Mouse (Mus musculus): ENCODE measurements around the gene Ctnna2. TPM values are rescaled to one million over a fixed set of nuclear protein-coding genes. Genes with fewer than 3 reads are reported as not detected.

The Ctnna2 gene
- total RNA-seq, 2 experiments from 2014 or later: 95.8 to 97.9 TPM

GRCm38 (mm10) chr6:77457919-77458318 lies 521.6 kb downstream of the Ctnna2 start:
- DNase-seq (ENCODE audit: extremely low spot score in 1 of 2, low spot score in 1 of 2): no peak

- no peak for DNase-seq (ENCODE audit: extremely low spot score in 1 of 2, low spot score in 1 of 2)
Observed at GRCm38 (mm10) chr6:77446861-77447260, 532.6 kb downstream of the Ctnna2 start.

- no peak for DNase-seq (ENCODE audit: extremely low spot score in 1 of 2, low spot score in 1 of 2)
Observed at GRCm38 (mm10) chr6:77443906-77444305, 535.6 kb downstream of the Ctnna2 start.

- no peak for DNase-seq (ENCODE audit: extremely low spot score in 1 of 2, low spot score in 1 of 2)
Observed at GRCm38 (mm10) chr6:77441051-77441450, 538.4 kb downstream of the Ctnna2 start.

- no peak for DNase-seq (ENCODE audit: extremely low spot score in 1 of 2, low spot score in 1 of 2)
Observed at GRCm38 (mm10) chr6:77430381-77430780, 549.1 kb downstream of the Ctnna2 start.

- DNase-seq (ENCODE audit: extremely low spot score in 1 of 2, low spot score in 1 of 2): peak in 1 of 2 experiments; percentile 36
Observed at GRCm38 (mm10) chr6:77425746-77426145, 553.8 kb downstream of the Ctnna2 start.

- no peak for DNase-seq (ENCODE audit: extremely low spot score in 1 of 2, low spot score in 1 of 2)
Observed at GRCm38 (mm10) chr6:77424826-77425225, 554.7 kb downstream of the Ctnna2 start.

- no peak for DNase-seq (ENCODE audit: extremely low spot score in 1 of 2, low spot score in 1 of 2)
Observed at GRCm38 (mm10) chr6:77421564-77422139, 557.8 kb downstream of the Ctnna2 start.

GRCm38 (mm10) chr6:77416999-77417398 lies 562.5 kb downstream of the Ctnna2 start:
- DNase-seq (ENCODE audit: extremely low spot score in 1 of 2, low spot score in 1 of 2): no peak

- DNase-seq (ENCODE audit: extremely low spot score in 1 of 2, low spot score in 1 of 2): no peak
Observed at GRCm38 (mm10) chr6:77413530-77413929, 566.0 kb downstream of the Ctnna2 start.

- no peak for DNase-seq (ENCODE audit: extremely low spot score in 1 of 2, low spot score in 1 of 2)
Observed at GRCm38 (mm10) chr6:77408481-77408880, 571.0 kb downstream of the Ctnna2 start.

GRCm38 (mm10) chr6:77400751-77401150 lies 578.7 kb downstream of the Ctnna2 start:
- no peak for DNase-seq (ENCODE audit: extremely low spot score in 1 of 2, low spot score in 1 of 2)

- DNase-seq (ENCODE audit: extremely low spot score in 1 of 2, low spot score in 1 of 2): no peak
Observed at GRCm38 (mm10) chr6:77391663-77392062, 587.8 kb downstream of the Ctnna2 start.

GRCm38 (mm10) chr6:77381309-77381708 lies 598.2 kb downstream of the Ctnna2 start:
- DNase-seq (ENCODE audit: extremely low spot score in 1 of 2, low spot score in 1 of 2): no peak

GRCm38 (mm10) chr6:77373132-77373531 lies 606.4 kb downstream of the Ctnna2 start:
- no peak for DNase-seq (ENCODE audit: extremely low spot score in 1 of 2, low spot score in 1 of 2)

- no peak for DNase-seq (ENCODE audit: extremely low spot score in 1 of 2, low spot score in 1 of 2)
Observed at GRCm38 (mm10) chr6:77371147-77371546, 608.4 kb downstream of the Ctnna2 start.

- DNase-seq (ENCODE audit: extremely low spot score in 1 of 2, low spot score in 1 of 2): no peak
Observed at GRCm38 (mm10) chr6:77358471-77358837, 621.0 kb downstream of the Ctnna2 start.

GRCm38 (mm10) chr6:77357748-77358470 lies 621.6 kb downstream of the Ctnna2 start:
- DNase-seq (ENCODE audit: extremely low spot score in 1 of 2, low spot score in 1 of 2): peak; percentile 17 to 24

- DNase-seq (ENCODE audit: extremely low spot score in 1 of 2, low spot score in 1 of 2): no peak
Observed at GRCm38 (mm10) chr6:77354826-77355225, 624.7 kb downstream of the Ctnna2 start.

GRCm38 (mm10) chr6:77343781-77344180 lies 635.7 kb downstream of the Ctnna2 start:
- DNase-seq (ENCODE audit: extremely low spot score in 1 of 2, low spot score in 1 of 2): no peak

- DNase-seq (ENCODE audit: extremely low spot score in 1 of 2, low spot score in 1 of 2): no peak
Observed at GRCm38 (mm10) chr6:77335537-77335936, 644.0 kb downstream of the Ctnna2 start.

- DNase-seq (ENCODE audit: extremely low spot score in 1 of 2, low spot score in 1 of 2): no peak
Observed at GRCm38 (mm10) chr6:77324748-77325147, 654.8 kb downstream of the Ctnna2 start.
